Mouse (Mus musculus) liver, postnatal 0 days (tissue): ENCODE results near the gene Armh3. TPM values are rescaled to one million over a fixed set of nuclear protein-coding genes. Genes with fewer than 3 reads are reported as not detected.

Experiments
- ATAC-seq: fragments of 200-750 bp; cut with Nextera tagmentation; 2 replicates; pipeline ENCODE4 v1.8.0; 2017; ENCODE audit warnings: mild to moderate bottlenecking, moderate library complexity
- DNase-seq: peaks from one replicate; pipeline ENCODE4 v3.0.0-alpha.2; 2016
- H3K27ac ChIP-seq: fragments of 300-500 bp; sonication (generic); 2 replicates; pipeline ENCODE4 v1.5.1; 2014; ENCODE audit warnings: antibody characterized with exemption, moderate library complexity, mild to moderate bottlenecking, low read depth
- H3K27me3 ChIP-seq: fragments of 300-500 bp; sonication (generic); 2 replicates; pipeline ENCODE4 v1.6.1; 2014; ENCODE audit warnings: low read length, control low read depth, mixed read lengths; ENCODE audit not compliant: insufficient read depth
- H3K36me3 ChIP-seq: fragments of 300-500 bp; sonication (generic); replicated peaks from 2 replicates; pipeline ENCODE4 v1.6.1; 2014; ENCODE audit warnings: mild to moderate bottlenecking, control low read depth, low read length, moderate library complexity, mixed read lengths; ENCODE audit not compliant: insufficient read depth
- H3K4me1 ChIP-seq: fragments of 300-500 bp; sonication (generic); 2 replicates; pipeline ENCODE4 v1.6.1; 2014; ENCODE audit warnings: antibody characterized with exemption, mild to moderate bottlenecking, control low read depth; ENCODE audit not compliant: insufficient read depth
- H3K4me2 ChIP-seq: fragments of 300-500 bp; sonication (generic); 2 replicates; pipeline ENCODE4 v1.6.1; 2014; ENCODE audit warnings: low read depth, mild to moderate bottlenecking, low read length, moderate library complexity, mixed read lengths
- H3K4me3 ChIP-seq: fragments of 300-500 bp; sonication (generic); 2 replicates; pipeline ENCODE4 v1.5.1; 2014; ENCODE audit warnings: low read depth, low read length
- H3K9ac ChIP-seq: fragments of 300-500 bp; sonication (generic); replicated peaks from 2 replicates; pipeline ENCODE4 v1.6.1; 2014; ENCODE audit warnings: mild to moderate bottlenecking, moderate library complexity
- H3K9me3 ChIP-seq: fragments of 300-500 bp; sonication (generic); 2 replicates; pipeline ENCODE4 v1.6.1; 2016; ENCODE audit warnings: mild to moderate bottlenecking, control low read depth, low read length, mixed read lengths
- CTCF ChIP-seq: sonication (generic); IDR thresholded peaks from 2 replicates; pipeline ENCODE4 v1.5.1; 2016; ENCODE audit warnings: antibody characterized with exemption, low read depth
- EP300 ChIP-seq: IDR thresholded peaks from 2 replicates; pipeline ENCODE4 v1.6.1; 2016; ENCODE audit warnings: antibody characterized with exemption, low read depth, mild to moderate bottlenecking
- WGBS: fragments of 180-500 bp; shearing (Covaris S2); extraction: QIAGEN DNeasy Blood & Tissue Kit; methylation state at CpG from one replicate; pipeline ENCODE4 v1.1.7; 2014; ENCODE audit not compliant: insufficient replicate concordance; 5-methylcytosine and 5-hydroxymethylcytosine counted together
- polyA plus RNA-seq: library from polyadenylated mRNA; unstranded; fragments of >200 nt; fragmentation: Nextera tagmentation; extraction: Ambion mirVana; gene quantifications from 2 replicates; pipeline ENCODE4 v1.2.1, GENCODE M21; 2015

Gene Armh3
- polyA plus RNA-seq = 3.1 and 3.5 TPM in 2 replicates

DNA sequence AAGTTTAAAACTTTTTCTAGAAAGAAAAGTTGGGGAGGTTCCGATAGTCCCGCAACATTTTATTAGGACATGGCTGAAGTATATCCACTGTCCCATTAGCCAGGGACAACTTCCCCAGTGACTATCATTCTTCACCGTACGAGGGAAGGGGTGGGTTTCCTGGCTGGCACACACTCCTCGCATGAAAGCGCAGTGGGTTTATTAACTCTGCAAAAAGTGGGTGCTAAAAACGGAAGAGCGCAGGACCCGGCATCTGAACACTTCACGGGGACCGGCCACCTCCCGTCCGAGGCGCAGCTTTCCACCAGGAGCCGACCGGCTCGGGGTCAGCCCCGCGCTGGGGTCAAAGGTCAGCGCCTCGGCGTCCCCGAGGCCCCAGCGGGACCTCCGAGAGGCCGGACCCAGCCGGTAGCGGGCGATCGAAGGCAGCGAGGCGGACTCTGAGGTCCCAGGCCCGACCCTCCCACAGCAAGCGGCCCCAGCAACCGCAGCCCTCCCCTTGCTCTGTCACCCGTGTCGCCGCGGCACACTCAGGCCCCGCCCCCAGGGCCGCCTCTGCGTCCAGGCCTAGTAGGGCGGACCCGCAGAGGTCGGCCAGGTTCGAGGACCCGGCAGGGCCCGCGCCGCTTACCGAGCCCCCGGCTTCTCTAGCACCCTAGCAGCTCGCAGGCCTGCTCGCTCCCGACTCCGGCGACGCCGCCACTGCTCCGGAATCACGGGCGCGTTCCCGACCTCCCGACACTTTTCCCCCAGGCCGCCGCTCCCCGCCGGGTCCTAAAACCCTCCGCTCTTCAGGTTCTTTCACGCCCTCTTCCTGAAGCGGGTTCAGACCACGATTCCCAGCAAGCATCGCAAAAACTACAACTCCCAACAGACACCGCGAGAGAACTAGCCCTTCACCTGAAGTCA lies at the start of gene Armh3:
Gene Armh3 (minus strand): TSS at position 704 of the 909 bp plus-strand sequence.
- Histone ChIP-seq H3K4me2 (peak within 1 kb of the TSS; percentile 85), H3K9ac (peak within 1 kb of the TSS; percentile 75), H3K27me3 (no peaks in the 10 kb centered on the region), H3K36me3 (no peaks in the 10 kb centered on the region), H3K27ac (peak within 1 kb of the TSS; percentile 90), H3K9me3 (no peaks in the 10 kb centered on the region), H3K4me3 (peak within 1 kb of the TSS; percentile 62), H3K4me1 (peaks cover 6% of the 10 kb centered on the region)
- TF ChIP-seq CTCF (peak; percentile 14; the same call in 1 of the 2 replicates), EP300 (no peak; the same call in 1 of the 2 replicates)
- ATAC-seq (peak; percentile 97), DNase-seq (peak; percentile 93)
- WGBS = 1% methylated on average over 75 of the region's 76 CpGs

- Histone ChIP-seq H3K9ac (no peak overlapping the region), H3K4me1 (peaks cover 34% of the 10 kb centered on the region), H3K4me2 (no peak overlapping the region), H3K36me3 (no peaks in the 10 kb centered on the region), H3K27ac (no peak overlapping the region), H3K9me3 (no peaks in the 10 kb centered on the region), H3K27me3 (no peaks in the 10 kb centered on the region), H3K4me3 (no peak overlapping the region)
- DNase-seq (no peak), ATAC-seq (no peak)
- TF ChIP-seq EP300 = no peak
- no peak for TF ChIP-seq CTCF
- 62% methylated on average over 2 of the region's 2 CpGs for WGBS
Measured at GRCm38 (mm10) chr19:46047426-46047825, 49.1 kb upstream of the Armh3 start.

DNA sequence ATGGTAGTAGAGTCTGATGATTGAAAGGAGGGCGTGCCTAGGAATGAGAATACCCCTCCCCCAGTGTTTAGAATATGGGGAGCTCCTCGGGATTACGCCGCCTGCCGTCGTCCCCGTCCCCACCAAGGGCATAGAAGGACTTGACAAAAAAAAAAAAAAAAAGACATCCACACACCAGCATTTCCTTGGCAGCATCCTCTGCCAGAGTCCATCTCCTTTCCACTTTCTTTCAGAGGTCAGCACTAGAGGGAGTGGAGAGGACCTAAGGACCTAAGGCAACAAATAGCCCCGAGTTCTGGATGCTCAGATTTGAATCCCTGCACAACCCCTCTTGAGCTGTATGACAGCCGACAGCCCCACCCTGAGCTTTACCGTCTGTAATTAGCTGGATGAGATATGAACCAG lies 48.3 kb upstream of the Armh3 start:
- Histone ChIP-seq H3K4me2 (0 out of 2 replicates have a peak overlapping the region, but pooled peaks have one; percentile 95), H3K9ac (no peak overlapping the region), H3K27ac (peak overlapping the region; percentile 95; the same call in 1 of the 2 replicates), H3K4me1 (peaks cover 42% of the 10 kb centered on the region), H3K4me3 (no peak overlapping the region), H3K27me3 (no peaks in the 10 kb centered on the region), H3K36me3 (no peaks in the 10 kb centered on the region), H3K9me3 (no peaks in the 10 kb centered on the region)
- TF ChIP-seq EP300 (no peak), CTCF (peak; percentile 14; the same call in 1 of the 2 replicates)
- no peak for ATAC-seq
- no peak for DNase-seq
- 11% methylated on average over 10 of the region's 10 CpGs for WGBS

- H3K9ac ChIP-seq = peak overlapping the region; percentile 92
- peak; percentile 14; the same call in 1 of the 2 replicates for ATAC-seq
- TF ChIP-seq CTCF (no peak), EP300 (no peak)
- peaks cover 50% of the 10 kb centered on the region for H3K4me1 ChIP-seq
- no peaks in the 10 kb centered on the region for H3K36me3 ChIP-seq
- 2% methylated on average over 7 of the region's 7 CpGs for WGBS
- H3K27me3 ChIP-seq = no peaks in the 10 kb centered on the region
- peak; percentile 57 for DNase-seq
- H3K27ac ChIP-seq = peak overlapping the region; percentile 95
- no peaks in the 10 kb centered on the region for H3K9me3 ChIP-seq
- H3K4me2 ChIP-seq = peak overlapping the region; percentile 95
- H3K4me3 ChIP-seq = peak overlapping the region; percentile 81
Measured at GRCm38 (mm10) chr19:46045696-46046311, 47.5 kb upstream of the Armh3 start.

- under 1% methylated on average over 61 of the region's 84 CpGs for WGBS
- H3K4me1 ChIP-seq = peaks cover 52% of the 10 kb centered on the region
- no peak for TF ChIP-seq CTCF
- no peak for TF ChIP-seq EP300
Measured at GRCm38 (mm10) chr19:46044993-46045695, 46.9 kb upstream of the Armh3 start, which contains the start of gene Ldb1. TSS of gene Ldb1 (minus strand) at chr19:46045214.

More at GRCm38 (mm10) chr19:46044993-46045695, 46.9 kb upstream of the Armh3 start, which contains the start of gene Ldb1:
- Histone ChIP-seq H3K9ac (peak within 1 kb of the TSS; percentile 92), H3K27ac (peak within 1 kb of the TSS; percentile 95), H3K4me2 (peak within 1 kb of the TSS; percentile 95), H3K4me3 (peak within 1 kb of the TSS; percentile 81), H3K27me3 (no peaks in the 10 kb centered on the region), H3K36me3 (no peaks in the 10 kb centered on the region), H3K9me3 (no peaks in the 10 kb centered on the region)
- DNase-seq (peak; percentile 86), ATAC-seq (peak; percentile 74)
